Mouse (Mus musculus) megakaryocyte, embryonic 14.5 days (primary cell): ENCODE measurements around the gene Shank2. TPM values are rescaled to one million over a fixed set of nuclear protein-coding genes. Genes with fewer than 3 reads are reported as not detected.

Experiments used
- H3K27me3 ChIP-seq: replicated peaks from 2 replicates; pipeline ENCODE3; 2012; ENCODE audit warnings: inconsistent platforms
- H3K36me3 ChIP-seq: replicated peaks from 2 replicates; pipeline ENCODE3; 2012; ENCODE audit warnings: low read length, inconsistent platforms, mixed read lengths
- H3K4me1 ChIP-seq: 2 replicates; pipeline ENCODE4 v1.6.1; 2012; ENCODE audit warnings: inconsistent platforms
- H3K4me3 ChIP-seq: replicated peaks from 2 replicates; pipeline ENCODE3; 2012; ENCODE audit warnings: moderate library complexity, mild to moderate bottlenecking, inconsistent platforms
- H3K9me3 ChIP-seq: 2 replicates; pipeline ENCODE4 v1.6.1; 2012; ENCODE audit warnings: inconsistent platforms
- FLI1 ChIP-seq: IDR thresholded peaks from 2 replicates; pipeline ENCODE4 v1.6.1; 2012; ENCODE audit warnings: low read length, inconsistent platforms, mixed read lengths
- GATA1 ChIP-seq: IDR thresholded peaks from 3 replicates; pipeline ENCODE4 v1.6.1; 2012; ENCODE audit warnings: mixed read lengths, low read length, inconsistent platforms, borderline replicate concordance
- polyA plus RNA-seq: library from polyadenylated mRNA; stranded (reverse); fragments of >175 nt; gene quantifications from 2 replicates; pipeline ENCODE4 v1.2.3, GENCODE M21; 2012; ENCODE audit warnings: low replicate concordance; ENCODE audit not compliant: insufficient read depth

Gene Shank2
- polyA plus RNA-seq, 1 experiment, result 0.02 TPM

GRCm38 (mm10) chr7:143979986-143980385 is 21.7 kb upstream of the Shank2 start:
- H3K36me3 ChIP-seq, result no peaks in the 10 kb centered on the region
- TF ChIP-seq GATA1, result no peak
- H3K4me3 ChIP-seq, result no peak overlapping the region
- H3K9me3 ChIP-seq, result no peaks in the 10 kb centered on the region
- H3K27me3 ChIP-seq, result peaks cover 81% of the 10 kb centered on the region
- no peaks in the 10 kb centered on the region for H3K4me1 ChIP-seq

- Histone ChIP-seq H3K36me3 (no peaks in the 10 kb centered on the region), H3K9me3 (peaks cover 10% of the 10 kb centered on the region), H3K4me1 (no peaks in the 10 kb centered on the region), H3K27me3 (peaks cover 36% of the 10 kb centered on the region), H3K4me3 (no peak overlapping the region)
- TF ChIP-seq FLI1 (no peak), GATA1 (no peak)
These were observed 15.4 kb upstream of the Shank2 start for GRCm38 (mm10) chr7:143986281-143986680.

DNA sequence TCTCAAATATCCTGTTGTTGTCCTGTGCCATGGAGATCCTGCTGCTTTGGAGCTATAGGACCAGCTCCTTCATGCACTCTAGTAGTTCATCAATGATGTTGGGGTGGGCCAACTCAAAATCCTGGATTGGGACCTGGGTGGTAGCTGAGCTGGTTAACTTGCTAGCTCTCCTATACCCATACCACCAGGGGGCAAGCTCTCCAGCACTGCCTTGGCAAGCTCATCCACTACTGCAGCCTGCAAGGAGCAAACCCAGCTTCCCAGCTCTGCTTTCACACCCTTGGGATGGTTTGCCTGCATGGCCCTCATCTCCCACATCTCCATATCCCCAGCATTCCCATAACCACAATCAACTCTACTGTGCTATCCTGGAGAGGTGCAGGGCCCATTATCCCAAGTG is 10.6 kb upstream of the Shank2 start:
- H3K9me3 ChIP-seq, result peaks cover under 1% of the 10 kb centered on the region; the same call in 1 of the 2 replicates
- H3K27me3 ChIP-seq, result peaks cover 17% of the 10 kb centered on the region
- TF ChIP-seq GATA1 (no peak), FLI1 (no peak)
- H3K4me3 ChIP-seq, result no peak overlapping the region
- H3K4me1 ChIP-seq, result no peaks in the 10 kb centered on the region
- H3K36me3 ChIP-seq, result no peaks in the 10 kb centered on the region

- Histone ChIP-seq H3K4me1 (no peaks in the 10 kb centered on the region), H3K9me3 (no peaks in the 10 kb centered on the region), H3K36me3 (no peaks in the 10 kb centered on the region), H3K27me3 (peaks cover 17% of the 10 kb centered on the region), H3K4me3 (no peak overlapping the region)
- TF ChIP-seq FLI1, result no peak
- no peak for TF ChIP-seq GATA1
These were observed 2.7 kb upstream of the Shank2 start for GRCm38 (mm10) chr7:143999073-143999472.

DNA sequence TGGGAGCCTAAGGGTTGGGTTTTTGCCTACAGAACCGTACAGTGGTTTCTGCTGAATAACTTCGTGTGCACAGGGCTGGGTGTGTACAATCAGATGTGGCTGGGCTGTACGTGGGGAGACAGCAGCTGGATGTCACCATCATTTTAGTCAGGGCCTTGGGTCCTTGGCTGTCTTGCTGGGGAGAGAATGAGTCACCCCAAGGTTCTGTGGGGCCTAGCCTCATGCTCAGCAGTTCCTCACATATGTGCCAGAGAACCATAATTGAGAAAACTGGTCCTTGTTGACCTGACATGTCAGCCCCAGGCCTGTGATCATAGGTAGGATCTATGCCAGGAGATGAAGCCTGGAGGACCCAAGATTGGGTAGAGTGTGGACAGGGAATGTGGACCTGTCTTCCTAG is 1.7 kb downstream of the Shank2 start:
- H3K4me3 ChIP-seq, result no peak overlapping the region
- H3K36me3 ChIP-seq, result no peaks in the 10 kb centered on the region
- no peak for TF ChIP-seq FLI1
- no peak for TF ChIP-seq GATA1
- no peaks in the 10 kb centered on the region for H3K9me3 ChIP-seq
- H3K27me3 ChIP-seq, result peaks cover 42% of the 10 kb centered on the region
- no peaks in the 10 kb centered on the region for H3K4me1 ChIP-seq

- TF ChIP-seq FLI1, result no peak
- TF ChIP-seq GATA1, result no peak
- no peaks in the 10 kb centered on the region for H3K4me1 ChIP-seq
- H3K27me3 ChIP-seq, result peaks cover 53% of the 10 kb centered on the region
- no peaks in the 10 kb centered on the region for H3K36me3 ChIP-seq
- H3K4me3 ChIP-seq, result no peak overlapping the region
- H3K9me3 ChIP-seq, result no peaks in the 10 kb centered on the region
These were observed 6.4 kb downstream of the Shank2 start for GRCm38 (mm10) chr7:144008079-144008478.

- Histone ChIP-seq H3K27me3 (peaks cover 51% of the 10 kb centered on the region), H3K36me3 (no peaks in the 10 kb centered on the region), H3K4me1 (no peaks in the 10 kb centered on the region), H3K9me3 (no peaks in the 10 kb centered on the region), H3K4me3 (no peak overlapping the region)
- TF ChIP-seq GATA1 (no peak), FLI1 (no peak)
These were observed 7.3 kb downstream of the Shank2 start for GRCm38 (mm10) chr7:144008985-144009384.

DNA sequence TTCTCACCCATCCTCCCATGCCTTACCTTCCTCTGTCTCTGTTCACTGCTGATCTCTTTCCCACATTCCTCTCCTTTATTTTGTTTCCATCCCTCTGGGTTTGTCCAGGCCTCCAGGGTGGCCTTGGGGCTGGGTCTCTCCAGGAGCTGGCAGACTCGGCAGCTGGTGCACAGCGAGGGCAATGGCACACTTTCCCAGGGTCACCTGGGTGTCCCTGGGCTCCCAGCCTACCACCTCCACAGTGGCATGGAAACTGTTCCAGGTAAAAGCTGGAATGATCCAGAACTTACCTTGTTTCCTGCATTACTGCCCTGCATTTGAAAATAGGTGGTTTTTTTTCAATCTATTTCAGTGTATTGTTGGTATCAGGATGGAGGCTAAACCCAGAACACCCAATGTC is 12.8 kb downstream of the Shank2 start:
- TF ChIP-seq GATA1, result no peak
- no peak for TF ChIP-seq FLI1
- Histone ChIP-seq H3K27me3 (peaks cover 43% of the 10 kb centered on the region), H3K9me3 (no peaks in the 10 kb centered on the region), H3K36me3 (no peaks in the 10 kb centered on the region), H3K4me3 (no peak overlapping the region), H3K4me1 (no peaks in the 10 kb centered on the region)

- TF ChIP-seq GATA1 (no peak), FLI1 (no peak)
- peaks cover 41% of the 10 kb centered on the region for H3K27me3 ChIP-seq
- no peaks in the 10 kb centered on the region for H3K4me1 ChIP-seq
- H3K9me3 ChIP-seq, result peaks cover 7% of the 10 kb centered on the region
- no peak overlapping the region for H3K4me3 ChIP-seq
- H3K36me3 ChIP-seq, result no peaks in the 10 kb centered on the region
These were observed 20.1 kb downstream of the Shank2 start for GRCm38 (mm10) chr7:144021801-144022200.

DNA sequence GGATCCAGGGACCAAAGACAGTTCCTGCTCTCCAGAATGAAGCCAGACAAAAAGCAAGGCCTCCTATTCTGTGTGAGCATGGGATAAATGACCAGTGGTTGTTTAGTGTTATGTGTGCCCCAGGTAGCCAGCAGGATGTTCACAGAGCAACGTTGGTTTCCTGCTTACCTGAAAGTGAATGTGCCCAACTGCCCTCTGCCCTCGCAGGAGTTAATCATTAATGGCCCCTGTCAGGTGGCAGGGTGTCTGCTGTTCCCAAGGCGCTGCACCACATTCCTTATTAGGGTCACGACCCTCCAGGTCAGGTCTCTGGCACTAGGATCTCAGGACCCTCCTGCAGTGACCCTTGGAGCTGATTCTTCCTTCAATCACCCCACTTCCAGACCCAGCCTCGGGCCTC is 21.0 kb downstream of the Shank2 start:
- Histone ChIP-seq H3K36me3 (no peaks in the 10 kb centered on the region), H3K27me3 (peaks cover 42% of the 10 kb centered on the region), H3K4me1 (no peaks in the 10 kb centered on the region), H3K9me3 (peaks cover 7% of the 10 kb centered on the region), H3K4me3 (no peak overlapping the region)
- TF ChIP-seq FLI1 (no peak), GATA1 (no peak)

GRCm38 (mm10) chr7:144023561-144023960 is 21.8 kb downstream of the Shank2 start:
- TF ChIP-seq FLI1 (no peak), GATA1 (no peak)
- Histone ChIP-seq H3K36me3 (no peaks in the 10 kb centered on the region), H3K9me3 (peaks cover 7% of the 10 kb centered on the region), H3K27me3 (peaks cover 40% of the 10 kb centered on the region), H3K4me1 (no peaks in the 10 kb centered on the region), H3K4me3 (no peak overlapping the region)
